Mouse (Mus musculus) liver, embryonic 16.5 days (tissue): ENCODE results near the gene Zfp644. TPM values are rescaled to one million over a fixed set of nuclear protein-coding genes. Genes with fewer than 3 reads are reported as not detected.
"Not testable (repeated sequence)": the region's sequence is repeated elsewhere in the genome, so short reads cannot be mapped to it uniquely, and the experiment has no call there.

Experiments used
- ATAC-seq: fragments of 200-750 bp; cut with Nextera tagmentation; 2 replicates; pipeline ENCODE4 v1.8.0; 2017; ENCODE audit warnings: low read depth, mild to moderate bottlenecking, moderate number of reproducible peaks, moderate library complexity
- H3K27ac ChIP-seq: fragments of 300-500 bp; sonication (generic); 2 replicates; pipeline ENCODE4 v1.5.1; 2014; ENCODE audit warnings: mild to moderate bottlenecking, low read length
- H3K27me3 ChIP-seq: fragments of 300-500 bp; sonication (generic); 2 replicates; pipeline ENCODE4 v1.6.1; 2014; ENCODE audit warnings: low read depth, low read length, mixed read lengths; ENCODE audit not compliant: control insufficient read depth, insufficient read depth
- H3K36me3 ChIP-seq: fragments of 300-500 bp; sonication (generic); 2 replicates; pipeline ENCODE4 v1.6.1; 2014; ENCODE audit warnings: mild to moderate bottlenecking; ENCODE audit not compliant: control insufficient read depth, insufficient read depth
- H3K4me1 ChIP-seq: fragments of 300-500 bp; sonication (generic); 2 replicates; pipeline ENCODE4 v1.6.1; 2014; ENCODE audit warnings: low read depth, low read length, mixed read lengths; ENCODE audit not compliant: control insufficient read depth
- H3K4me2 ChIP-seq: fragments of 300-500 bp; sonication (generic); 2 replicates; pipeline ENCODE4 v1.6.1; 2014; ENCODE audit warnings: low read depth, low read length, mixed read lengths
- H3K4me3 ChIP-seq: fragments of 300-500 bp; sonication (generic); 2 replicates; pipeline ENCODE4 v1.5.1; 2014; ENCODE audit warnings: low read depth, mild to moderate bottlenecking, low read length
- H3K9ac ChIP-seq: fragments of 300-500 bp; sonication (generic); 2 replicates; pipeline ENCODE4 v1.6.1; 2014; ENCODE audit warnings: low read depth, low read length
- H3K9me3 ChIP-seq: fragments of 300-500 bp; sonication (generic); replicated peaks from 2 replicates; pipeline ENCODE4 v1.6.1; 2016; ENCODE audit warnings: low read length; ENCODE audit not compliant: control insufficient read depth
- WGBS: fragments of 180-500 bp; shearing (Covaris S2); extraction: QIAGEN DNeasy Blood & Tissue Kit; methylation state at CpG from one replicate; pipeline ENCODE4 v1.1.7; 2014; ENCODE audit not compliant: insufficient replicate concordance; 5-methylcytosine and 5-hydroxymethylcytosine counted together
- polyA plus RNA-seq: library from polyadenylated mRNA; unstranded; fragments of >200 nt; fragmentation: Nextera tagmentation; extraction: Ambion mirVana; gene quantifications from 2 replicates; pipeline ENCODE4 v1.2.1, GENCODE M21; 2015

Zfp644 gene
- polyA plus RNA-seq, 1 experiment from 2014 or later: 15.8 TPM

DNA sequence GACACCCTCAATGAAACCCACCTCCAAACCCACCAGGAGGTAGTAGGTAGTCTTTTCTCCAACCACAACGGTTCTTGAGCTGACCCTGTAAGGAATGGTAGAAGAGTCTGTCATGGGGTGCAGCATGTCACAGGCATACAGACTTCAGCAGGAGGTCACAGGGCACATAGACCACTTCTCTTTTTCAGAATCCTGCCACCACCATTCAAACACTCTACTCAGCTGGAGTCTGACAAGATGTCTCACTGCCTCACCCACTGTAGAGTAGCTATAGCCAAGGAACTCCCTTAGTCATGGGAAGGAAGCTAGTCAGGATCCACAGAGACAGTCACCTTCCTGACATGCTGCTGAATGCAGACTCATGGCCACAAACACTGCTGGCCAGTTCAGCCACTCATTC, 17.4 kb downstream of the Zfp644 start:
- WGBS: 46% methylated on average over 1 of the region's 1 CpGs
- no peaks in the 10 kb centered on the region for H3K9me3 ChIP-seq
- no peak overlapping the region for H3K4me2 ChIP-seq
- H3K27me3 ChIP-seq: no peaks in the 10 kb centered on the region
- no peak overlapping the region for H3K4me3 ChIP-seq
- ATAC-seq: peak; percentile 47; the same call in 1 of the 2 replicates
- peaks cover 9% of the 10 kb centered on the region for H3K4me1 ChIP-seq
- no peak overlapping the region for H3K9ac ChIP-seq
- H3K36me3 ChIP-seq: no peaks in the 10 kb centered on the region
- H3K27ac ChIP-seq: no peak overlapping the region

- H3K4me2 ChIP-seq, H3K9me3 ChIP-seq, H3K4me1 ChIP-seq, H3K4me3 ChIP-seq, H3K27ac ChIP-seq, H3K36me3 ChIP-seq, H3K27me3 ChIP-seq, H3K9ac ChIP-seq: not testable (repeated sequence)
- ATAC-seq: 0 out of 2 replicates have a peak, but pooled peaks have one; percentile 19
- WGBS: 8% methylated on average over 1 of the region's 1 CpGs
Measured at GRCm38 (mm10) chr5:106678823-106679222, 18.3 kb downstream of the Zfp644 start.

DNA sequence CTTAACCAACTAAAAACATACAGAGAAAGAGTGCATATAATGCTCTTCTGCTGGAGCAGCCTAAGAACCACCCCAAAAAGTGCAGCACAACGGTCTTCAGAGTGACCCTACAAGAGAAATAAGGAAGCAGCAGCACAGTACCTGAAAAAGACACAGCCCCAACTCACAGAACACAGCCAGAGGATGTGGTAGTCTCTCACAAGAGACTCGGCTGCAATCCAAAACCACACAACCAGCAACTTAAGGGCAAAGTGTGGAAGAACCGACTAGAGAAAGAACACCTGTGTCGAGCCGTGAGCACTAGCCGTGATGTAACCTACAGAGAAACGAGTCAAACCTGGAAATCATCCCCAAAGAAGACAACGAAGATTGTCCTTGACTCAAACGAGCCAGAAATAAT, 20.3 kb downstream of the Zfp644 start:
- Histone ChIP-seq H3K9me3 (no peaks in the 10 kb centered on the region), H3K27ac (no peak overlapping the region), H3K4me2 (no peak overlapping the region), H3K4me1 (peaks cover 8% of the 10 kb centered on the region), H3K36me3 (no peaks in the 10 kb centered on the region), H3K4me3 (no peak overlapping the region), H3K27me3 (no peaks in the 10 kb centered on the region), H3K9ac (no peak overlapping the region)
- no peak for ATAC-seq
- WGBS: 68% methylated on average over 9 of the region's 9 CpGs

DNA sequence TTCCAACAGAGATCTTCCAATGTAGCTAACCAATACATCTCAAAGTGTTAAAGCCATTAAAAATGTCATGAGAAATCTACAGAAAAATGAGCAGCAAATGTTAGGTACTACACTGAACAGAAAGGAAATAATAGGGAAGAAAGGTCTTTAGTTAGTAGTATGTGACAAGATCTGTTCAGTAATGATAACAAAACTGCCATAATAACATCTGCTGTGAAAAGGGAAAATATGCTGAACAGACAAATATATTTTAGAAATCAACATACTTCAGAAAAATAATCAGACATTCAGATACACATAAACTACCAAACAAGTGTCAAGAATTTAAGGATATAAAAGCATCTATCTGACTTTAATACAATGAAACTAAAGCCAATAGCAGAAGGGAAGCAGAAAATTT, 24.5 kb downstream of the Zfp644 start:
- Histone ChIP-seq H3K4me2 (no peak overlapping the region), H3K4me1 (no peaks in the 10 kb centered on the region; the same call in none of the 2 replicates), H3K36me3 (peaks cover 4% of the 10 kb centered on the region; the same call in 1 of the 2 replicates), H3K9me3 (no peaks in the 10 kb centered on the region), H3K9ac (no peak overlapping the region), H3K4me3 (no peak overlapping the region), H3K27me3 (no peaks in the 10 kb centered on the region), H3K27ac (no peak overlapping the region)
- ATAC-seq: no peak

- Histone ChIP-seq H3K4me1 (no peaks in the 10 kb centered on the region; the same call in none of the 2 replicates), H3K27ac (no peak overlapping the region; the same call in 1 of the 2 replicates), H3K4me3 (no peak overlapping the region), H3K27me3 (no peaks in the 10 kb centered on the region), H3K9ac (no peak overlapping the region), H3K9me3 (no peaks in the 10 kb centered on the region), H3K36me3 (peaks cover 4% of the 10 kb centered on the region; the same call in 1 of the 2 replicates), H3K4me2 (no peak overlapping the region)
- WGBS: 46% methylated on average over 3 of the region's 3 CpGs
- ATAC-seq: no peak
Measured at GRCm38 (mm10) chr5:106671893-106672292, 25.2 kb downstream of the Zfp644 start.

- H3K27ac ChIP-seq: peak overlapping the region; percentile 57
- peak; percentile 92 for ATAC-seq
- no peak overlapping the region for H3K4me3 ChIP-seq
- peaks cover 13% of the 10 kb centered on the region for H3K4me1 ChIP-seq
- 32% methylated on average over 4 of the region's 4 CpGs for WGBS
- H3K9me3 ChIP-seq: no peaks in the 10 kb centered on the region
- no peaks in the 10 kb centered on the region; the same call in 1 of the 2 replicates for H3K36me3 ChIP-seq
- no peak overlapping the region; the same call in 1 of the 2 replicates for H3K9ac ChIP-seq
- H3K4me2 ChIP-seq: peak overlapping the region; percentile 24
- H3K27me3 ChIP-seq: no peaks in the 10 kb centered on the region
Measured at GRCm38 (mm10) chr5:106664910-106665309, 32.2 kb downstream of the Zfp644 start.

DNA sequence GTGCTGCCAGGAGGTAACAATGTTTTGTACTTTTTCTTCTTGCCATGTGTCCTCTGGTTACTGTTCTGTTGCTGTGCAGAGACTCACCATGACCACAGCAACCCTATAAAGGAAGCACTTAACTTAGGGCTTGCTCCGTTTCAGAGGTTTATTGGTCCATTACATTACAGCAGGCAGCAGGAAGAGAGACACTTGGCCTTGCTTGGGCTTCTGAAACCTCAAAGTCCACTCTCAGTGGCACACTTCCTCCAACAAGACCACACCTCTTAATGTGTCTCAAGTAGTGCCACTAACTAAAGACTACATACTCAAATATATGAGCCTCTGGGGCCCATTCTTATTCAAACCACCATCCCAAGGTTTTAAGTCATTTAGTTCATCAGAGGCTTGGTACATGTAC, 36.2 kb downstream of the Zfp644 start:
- Histone ChIP-seq H3K27ac (no peak overlapping the region), H3K4me3 (no peak overlapping the region), H3K9ac (no peak overlapping the region), H3K4me1 (peaks cover 11% of the 10 kb centered on the region), H3K4me2 (no peak overlapping the region), H3K9me3 (no peaks in the 10 kb centered on the region), H3K36me3 (no peaks in the 10 kb centered on the region; the same call in 1 of the 2 replicates), H3K27me3 (no peaks in the 10 kb centered on the region)
- 51% methylated on average over 1 of the region's 1 CpGs for WGBS
- no peak for ATAC-seq

DNA sequence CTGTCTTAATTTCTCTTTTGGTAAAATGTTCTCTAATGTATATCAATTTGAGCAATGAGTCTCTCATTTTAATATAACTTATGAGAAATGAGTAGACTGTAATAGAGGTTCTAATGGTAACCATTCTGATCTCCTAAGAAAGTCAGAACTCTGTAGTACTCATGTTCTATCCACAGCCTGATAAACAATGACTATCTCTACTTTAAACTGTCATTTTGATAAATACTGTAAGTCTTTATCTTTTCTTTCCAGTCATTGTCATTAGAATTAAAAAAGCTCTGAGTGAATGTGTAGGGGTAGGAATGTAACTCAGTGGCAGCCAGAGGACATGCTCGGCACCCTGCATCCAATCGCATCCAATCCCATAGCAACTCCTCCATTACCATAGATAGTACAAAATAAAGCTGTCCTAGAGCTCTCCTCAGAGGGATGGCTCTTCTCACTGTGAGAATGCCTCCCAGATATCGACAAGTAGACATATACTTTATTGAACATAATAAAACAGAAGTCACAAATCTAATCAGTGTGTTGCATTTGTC, 44.2 kb downstream of the Zfp644 start:
- Histone ChIP-seq H3K27ac (no peak overlapping the region; the same call in 1 of the 2 replicates), H3K9me3 (no peaks in the 10 kb centered on the region), H3K9ac (no peak overlapping the region), H3K4me1 (peaks cover 7% of the 10 kb centered on the region), H3K4me2 (no peak overlapping the region), H3K36me3 (no peaks in the 10 kb centered on the region; the same call in 1 of the 2 replicates), H3K27me3 (no peaks in the 10 kb centered on the region), H3K4me3 (no peak overlapping the region)
- ATAC-seq: peak; percentile 28; the same call in 1 of the 2 replicates
- 55% methylated on average over 3 of the region's 3 CpGs for WGBS

DNA sequence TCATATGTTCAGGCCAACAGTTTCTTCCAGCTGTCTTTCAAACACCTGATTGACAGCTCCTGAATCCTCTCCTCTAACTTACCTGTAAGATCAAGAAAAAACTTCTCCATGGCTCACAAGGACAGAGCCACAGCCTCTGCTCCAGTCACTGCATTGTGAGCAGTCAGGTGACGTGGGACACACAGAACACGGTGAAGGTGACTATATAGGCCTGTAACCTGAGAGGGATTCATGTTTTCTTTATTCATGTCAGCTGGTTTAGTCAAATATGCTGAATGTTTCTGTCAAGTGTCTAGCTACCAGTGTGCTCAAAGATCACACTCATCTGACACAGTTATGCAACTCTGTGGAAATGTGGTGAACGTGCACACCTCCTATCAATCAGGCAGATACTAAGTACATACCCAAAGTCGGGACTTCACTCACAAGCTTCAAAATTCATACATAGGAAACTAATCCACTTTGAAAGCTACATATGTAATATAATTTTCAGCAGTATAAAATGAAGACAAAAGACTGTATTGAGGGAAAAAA, 44.8 kb downstream of the Zfp644 start:
- peak; percentile 83 for ATAC-seq
- no peaks in the 10 kb centered on the region; the same call in 1 of the 2 replicates for H3K36me3 ChIP-seq
- H3K4me1 ChIP-seq: peaks cover 7% of the 10 kb centered on the region
- H3K4me3 ChIP-seq: no peak overlapping the region
- no peaks in the 10 kb centered on the region for H3K27me3 ChIP-seq
- H3K9ac ChIP-seq: no peak overlapping the region
- peak overlapping the region; percentile 56 for H3K27ac ChIP-seq
- 61% methylated on average over 4 of the region's 4 CpGs for WGBS
- no peak overlapping the region for H3K4me2 ChIP-seq
- no peaks in the 10 kb centered on the region for H3K9me3 ChIP-seq
